Mouse (Mus musculus): ENCODE measurements around the gene Babam2. TPM values are rescaled to one million over a fixed set of nuclear protein-coding genes. Genes with fewer than 3 reads are reported as not detected.

Gene Babam2
- total and polyA plus RNA-seq, 3 experiments = 25.2 to 32.9 (median 28.4) TPM

DNA sequence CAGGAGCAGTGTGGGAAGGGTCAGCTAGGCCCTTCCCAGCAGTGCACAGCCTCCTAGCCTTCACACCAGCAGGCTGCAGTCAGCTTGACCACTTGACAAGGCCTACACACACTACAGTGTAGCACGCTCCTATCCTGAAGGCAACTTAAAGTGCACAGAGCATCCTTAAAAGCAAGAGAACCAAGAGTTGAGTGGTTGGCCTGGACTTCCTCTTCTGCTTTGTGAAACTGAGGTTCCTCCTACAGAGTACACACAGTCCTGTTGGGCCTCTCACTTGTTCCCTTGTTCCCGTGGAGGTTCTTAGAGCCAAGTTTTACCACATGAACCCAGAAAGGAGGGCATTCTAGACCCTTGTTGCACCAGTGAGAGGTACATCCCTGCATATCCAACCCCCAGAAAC lies 388.1 kb downstream of the Babam2 start:
- Histone ChIP-seq H3K36me3 (ENCODE audit: control insufficient read depth, insufficient read depth, low read length) (no peaks in the 10 kb centered on the region), H3K27ac (no peak overlapping the region), H3K27me3 (ENCODE audit: control insufficient read depth, insufficient read depth, low read length) (no peaks in the 10 kb centered on the region), H3K9ac (ENCODE audit: low read depth, low read length) (no peak overlapping the region), H3K4me3 (no peak overlapping the region), H3K79me2 (replicated peaks; ENCODE audit: control insufficient read depth, insufficient read depth, low read length) (no peaks in the 10 kb centered on the region), H3K4me1 (ENCODE audit: control insufficient read depth, insufficient read depth, low read length) (peaks cover 2% of the 10 kb centered on the region; the same call in 1 of the 2 replicates)
- WGBS = 83% methylated on average over 2 of the region's 2 CpGs
- intact Hi-C loops (cut with DNase I) = no loop called here
- no peak for TF ChIP-seq EP300 (IDR thresholded peaks at IDR 0.05; ENCODE audit: insufficient read depth, low read depth, low read length)
- no peak for TF ChIP-seq POLR2A (IDR thresholded peaks at IDR 0.05; ENCODE audit: insufficient read depth, low read depth, low read length)
- TF ChIP-seq CTCF (IDR thresholded peaks at IDR 0.05) = no peak
- DNase-seq = no peak

DNA sequence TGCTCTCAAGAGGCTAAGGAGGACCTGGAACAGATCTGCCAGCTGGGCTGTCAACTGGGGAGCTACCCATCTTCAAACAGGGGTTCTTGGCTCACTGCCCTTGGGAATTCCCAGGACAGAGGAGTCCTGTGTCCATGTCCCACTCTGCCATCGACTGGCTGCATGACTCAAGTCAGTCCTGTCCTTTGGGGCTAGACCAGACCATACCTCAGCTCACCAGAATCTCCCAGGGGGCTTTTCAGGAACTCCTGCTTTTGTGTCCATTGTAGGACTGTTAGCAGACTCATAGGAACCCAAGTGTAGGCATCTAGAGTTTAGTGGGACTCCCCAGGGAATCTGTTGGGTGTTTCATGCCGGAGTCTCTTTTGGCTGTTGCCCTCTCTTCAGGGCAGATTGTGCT lies 388.5 kb downstream of the Babam2 start:
- Histone ChIP-seq H3K27me3 (ENCODE audit: control insufficient read depth, insufficient read depth, low read length) (no peaks in the 10 kb centered on the region), H3K79me2 (replicated peaks; ENCODE audit: control insufficient read depth, insufficient read depth, low read length) (no peaks in the 10 kb centered on the region), H3K4me1 (ENCODE audit: control insufficient read depth, insufficient read depth, low read length) (peaks cover 2% of the 10 kb centered on the region; the same call in 1 of the 2 replicates), H3K36me3 (ENCODE audit: control insufficient read depth, insufficient read depth, low read length) (no peaks in the 10 kb centered on the region), H3K9ac (ENCODE audit: low read depth, low read length) (no peak overlapping the region), H3K27ac (no peak overlapping the region), H3K4me3 (no peak overlapping the region)
- intact Hi-C loops (cut with DNase I) = no loop called here
- 66% methylated on average over 2 of the region's 2 CpGs for WGBS
- TF ChIP-seq POLR2A (IDR thresholded peaks at IDR 0.05; ENCODE audit: insufficient read depth, low read depth, low read length) = no peak
- no peak for TF ChIP-seq EP300 (IDR thresholded peaks at IDR 0.05; ENCODE audit: insufficient read depth, low read depth, low read length)
- no peak for TF ChIP-seq CTCF (IDR thresholded peaks at IDR 0.05)
- DNase-seq = no peak

DNA sequence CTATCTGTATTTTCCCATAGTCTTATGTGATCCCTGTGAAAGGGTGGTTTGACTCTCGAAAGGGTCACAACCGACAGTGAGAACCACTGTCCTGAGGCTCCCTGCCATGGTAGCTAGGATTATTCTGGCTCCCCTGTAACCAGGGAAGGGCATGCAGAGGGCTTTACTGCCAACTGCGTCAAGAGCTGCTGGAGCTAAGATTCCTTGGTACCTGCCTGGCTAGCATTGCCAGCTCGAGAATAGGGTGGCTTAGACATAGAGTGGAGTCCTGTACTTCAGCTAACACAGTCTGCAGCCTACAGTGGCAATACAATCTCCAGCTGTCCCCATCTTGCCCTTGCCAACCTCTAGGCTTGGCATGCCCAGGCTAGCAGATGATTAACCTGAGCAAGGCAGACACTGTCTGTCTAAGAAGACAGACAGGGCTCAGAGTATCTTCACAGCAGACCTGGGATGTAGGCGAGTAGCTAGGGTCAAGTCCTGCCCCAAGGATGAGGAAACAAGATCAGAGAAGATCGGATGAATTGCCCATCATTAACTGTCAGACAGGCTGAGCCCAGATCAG lies 389.1 kb downstream of the Babam2 start:
- WGBS = 77% methylated on average over 6 of the region's 6 CpGs
- Histone ChIP-seq H3K79me2 (replicated peaks; ENCODE audit: control insufficient read depth, insufficient read depth, low read length) (no peaks in the 10 kb centered on the region), H3K9ac (ENCODE audit: low read depth, low read length) (no peak overlapping the region), H3K4me3 (no peak overlapping the region), H3K27ac (no peak overlapping the region), H3K4me1 (ENCODE audit: control insufficient read depth, insufficient read depth, low read length) (no peaks in the 10 kb centered on the region), H3K36me3 (ENCODE audit: control insufficient read depth, insufficient read depth, low read length) (no peaks in the 10 kb centered on the region), H3K27me3 (ENCODE audit: control insufficient read depth, insufficient read depth, low read length) (no peaks in the 10 kb centered on the region)
- intact Hi-C loops (cut with DNase I) = no loop called here
- no peak for DNase-seq
- TF ChIP-seq EP300 (IDR thresholded peaks at IDR 0.05; ENCODE audit: insufficient read depth, low read depth, low read length) (no peak), CTCF (IDR thresholded peaks at IDR 0.05) (no peak), POLR2A (IDR thresholded peaks at IDR 0.05; ENCODE audit: insufficient read depth, low read depth, low read length) (no peak)

DNA sequence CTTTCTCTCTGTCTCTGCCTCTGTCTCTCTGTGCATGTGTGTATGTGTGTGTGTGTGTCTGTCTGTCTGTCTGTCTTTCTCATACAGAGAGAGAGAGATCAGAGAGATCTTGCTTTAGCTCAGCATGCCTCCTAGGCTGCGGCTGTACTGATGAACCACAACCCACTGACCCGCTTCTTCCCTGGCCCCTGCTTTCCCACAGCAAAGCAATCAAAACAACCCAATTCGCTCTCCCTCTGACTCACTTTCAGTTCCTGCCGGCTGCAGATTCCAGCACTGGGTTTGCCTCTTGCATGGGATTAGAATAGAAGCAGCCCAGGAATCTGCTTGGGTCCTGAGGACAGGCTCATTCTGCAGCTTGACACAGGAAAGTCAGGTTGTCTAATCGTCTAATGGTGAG lies 392.0 kb downstream of the Babam2 start:
- intact Hi-C loops (cut with DNase I) = no loop called here
- Histone ChIP-seq H3K9ac (ENCODE audit: low read depth, low read length) (no peak overlapping the region), H3K27ac (no peak overlapping the region), H3K4me1 (ENCODE audit: control insufficient read depth, insufficient read depth, low read length) (no peaks in the 10 kb centered on the region), H3K4me3 (no peak overlapping the region), H3K27me3 (ENCODE audit: control insufficient read depth, insufficient read depth, low read length) (no peaks in the 10 kb centered on the region), H3K36me3 (ENCODE audit: control insufficient read depth, insufficient read depth, low read length) (no peaks in the 10 kb centered on the region), H3K79me2 (replicated peaks; ENCODE audit: control insufficient read depth, insufficient read depth, low read length) (no peaks in the 10 kb centered on the region)
- WGBS = 21% methylated on average over 5 of the region's 5 CpGs
- no peak for DNase-seq
- TF ChIP-seq POLR2A (IDR thresholded peaks at IDR 0.05; ENCODE audit: insufficient read depth, low read depth, low read length) (no peak), CTCF (IDR thresholded peaks at IDR 0.05) (no peak)

DNA sequence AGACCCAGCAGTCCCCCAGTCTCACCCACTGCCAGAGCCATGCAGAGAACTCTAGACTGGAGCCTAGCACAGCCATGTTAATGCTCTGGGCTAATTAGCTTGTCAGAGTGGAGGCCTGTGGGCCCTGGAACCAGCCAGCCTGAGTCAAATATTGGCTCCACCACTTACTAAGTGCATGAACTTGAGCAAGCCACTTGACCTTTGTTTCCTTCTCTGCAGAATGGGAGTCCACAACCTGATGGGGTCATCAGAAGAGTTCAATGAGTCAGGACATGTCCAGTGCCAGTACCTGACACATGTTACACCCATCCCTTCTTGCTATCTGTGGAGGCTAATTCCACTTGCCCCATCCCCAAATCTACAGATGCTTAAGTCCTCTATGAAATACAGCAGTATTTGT lies 394.8 kb downstream of the Babam2 start:
- Histone ChIP-seq H3K36me3 (ENCODE audit: control insufficient read depth, insufficient read depth, low read length) (no peaks in the 10 kb centered on the region), H3K9ac (ENCODE audit: low read depth, low read length) (no peak overlapping the region), H3K27ac (no peak overlapping the region), H3K79me2 (replicated peaks; ENCODE audit: control insufficient read depth, insufficient read depth, low read length) (no peaks in the 10 kb centered on the region), H3K4me3 (no peak overlapping the region), H3K27me3 (ENCODE audit: control insufficient read depth, insufficient read depth, low read length) (no peaks in the 10 kb centered on the region), H3K4me1 (ENCODE audit: control insufficient read depth, insufficient read depth, low read length) (no peaks in the 10 kb centered on the region)
- intact Hi-C loops (cut with DNase I) = no loop called here
- TF ChIP-seq EP300 (IDR thresholded peaks at IDR 0.05; ENCODE audit: insufficient read depth, low read depth, low read length) = no peak
- no peak for TF ChIP-seq POLR2A (IDR thresholded peaks at IDR 0.05; ENCODE audit: insufficient read depth, low read depth, low read length)
- no peak for TF ChIP-seq CTCF (IDR thresholded peaks at IDR 0.05)
- no peak for DNase-seq

DNA sequence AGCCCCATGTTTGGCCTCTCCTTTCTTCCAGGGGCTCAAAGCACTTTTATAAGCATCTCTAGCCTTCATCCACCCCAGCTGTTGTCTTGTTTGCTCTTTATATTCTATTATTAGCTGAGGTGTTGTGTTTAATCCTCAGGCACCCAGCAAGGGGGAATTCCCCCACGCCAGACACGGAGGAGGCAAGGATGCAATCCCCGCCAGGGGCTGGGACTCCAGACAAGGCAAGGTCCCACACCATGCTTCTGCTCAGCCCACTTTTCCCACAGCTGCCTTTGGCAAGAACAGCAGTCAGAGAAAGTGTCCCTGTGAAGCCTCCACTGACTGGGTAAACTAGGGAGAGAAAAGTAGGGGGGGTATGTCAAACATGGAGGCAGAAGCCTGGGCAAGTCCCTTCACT lies 401.2 kb downstream of the Babam2 start:
- H3K4me3 ChIP-seq = no peak overlapping the region
- H3K9ac ChIP-seq (ENCODE audit: low read depth, low read length) = no peak overlapping the region
- peaks cover 8% of the 10 kb centered on the region for H3K4me1 ChIP-seq (ENCODE audit: control insufficient read depth, insufficient read depth, low read length)

More for the DNA sequence above, 401.2 kb downstream of the Babam2 start:
- Histone ChIP-seq H3K27me3 (ENCODE audit: control insufficient read depth, insufficient read depth, low read length) (no peaks in the 10 kb centered on the region), H3K79me2 (replicated peaks; ENCODE audit: control insufficient read depth, insufficient read depth, low read length) (no peaks in the 10 kb centered on the region), H3K36me3 (ENCODE audit: control insufficient read depth, insufficient read depth, low read length) (no peaks in the 10 kb centered on the region), H3K27ac (no peak overlapping the region)
- WGBS = 61% methylated on average over 3 of the region's 3 CpGs
- TF ChIP-seq POLR2A (IDR thresholded peaks at IDR 0.05; ENCODE audit: insufficient read depth, low read depth, low read length) (no peak), CTCF (IDR thresholded peaks at IDR 0.05) (no peak), EP300 (IDR thresholded peaks at IDR 0.05; ENCODE audit: insufficient read depth, low read depth, low read length) (no peak)
- no peak for DNase-seq
- intact Hi-C loops (cut with DNase I) = no loop called here
